Mouse (Mus musculus): ENCODE measurements at regions not wholly inside any gene's neighbourhood (a gene's known extent, or its start where the extent isn't known, plus 50 kb on each side); places are given as distances from the start of the nearest gene placed in this dataset.

GRCm38 (mm10) chr4:48924576-48925459, 134.3 kb upstream of the Plppr1 start:
- Histone ChIP-seq H3K4me2 (ENCODE audit: low read depth, low read length) (no peak overlapping the region), H3K36me3 (ENCODE audit: control insufficient read depth, insufficient read depth, low read length) (no peaks in the 10 kb centered on the region), H3K4me3 (ENCODE audit: low read length) (no peak overlapping the region), H3K9me3 (ENCODE audit: control insufficient read depth, low read length) (no peaks in the 10 kb centered on the region), H3K27ac (ENCODE audit: low read length) (no peak overlapping the region), H3K4me1 (replicated peaks; ENCODE audit: control insufficient read depth, insufficient read depth, low read length) (no peaks in the 10 kb centered on the region), H3K9ac (ENCODE audit: low read length) (no peak overlapping the region), H3K27me3 (ENCODE audit: control insufficient read depth, insufficient read depth, low read depth, low read length) (no peaks in the 10 kb centered on the region)
- 66% methylated on average over 4 of the region's 4 CpGs for WGBS
- no peak for ATAC-seq (ENCODE audit: low read depth)

- 81% methylated on average over 1 of the region's 1 CpGs for WGBS
- Histone ChIP-seq H3K36me3 (ENCODE audit: control insufficient read depth, insufficient read depth, low read length) (no peaks in the 10 kb centered on the region), H3K4me1 (replicated peaks; ENCODE audit: control insufficient read depth, insufficient read depth, low read length) (no peaks in the 10 kb centered on the region), H3K4me3 (ENCODE audit: low read length) (no peak overlapping the region), H3K9me3 (ENCODE audit: control insufficient read depth, low read length) (no peaks in the 10 kb centered on the region), H3K27me3 (ENCODE audit: control insufficient read depth, insufficient read depth, low read depth, low read length) (no peaks in the 10 kb centered on the region), H3K27ac (ENCODE audit: low read length) (no peak overlapping the region), H3K4me2 (ENCODE audit: low read depth, low read length) (no peak overlapping the region), H3K9ac (ENCODE audit: low read length) (no peak overlapping the region)
- ATAC-seq (ENCODE audit: low read depth): no peak
Measured at GRCm38 (mm10) chr4:48938420-48938819, 120.7 kb upstream of the Plppr1 start.

GRCm38 (mm10) chr4:48938892-48939291, 120.2 kb upstream of the Plppr1 start:
- ATAC-seq (ENCODE audit: low read depth): no peak
- H3K4me2 ChIP-seq (ENCODE audit: low read depth, low read length): no peak overlapping the region
- 79% methylated on average over 6 of the region's 6 CpGs for WGBS
- H3K4me3 ChIP-seq (ENCODE audit: low read length): no peak overlapping the region
- H3K9ac ChIP-seq (ENCODE audit: low read length): no peak overlapping the region
- H3K4me1 ChIP-seq (replicated peaks; ENCODE audit: control insufficient read depth, insufficient read depth, low read length): no peaks in the 10 kb centered on the region
- H3K27me3 ChIP-seq (ENCODE audit: control insufficient read depth, insufficient read depth, low read depth, low read length): no peaks in the 10 kb centered on the region
- H3K36me3 ChIP-seq (ENCODE audit: control insufficient read depth, insufficient read depth, low read length): no peaks in the 10 kb centered on the region
- H3K9me3 ChIP-seq (ENCODE audit: control insufficient read depth, low read length): no peaks in the 10 kb centered on the region
- H3K27ac ChIP-seq (ENCODE audit: low read length): no peak overlapping the region

- no peak overlapping the region for H3K4me2 ChIP-seq (ENCODE audit: low read depth, low read length)
- no peak overlapping the region for H3K27ac ChIP-seq (ENCODE audit: low read length)
- no peaks in the 10 kb centered on the region for H3K36me3 ChIP-seq (ENCODE audit: control insufficient read depth, insufficient read depth, low read length)
- ATAC-seq (ENCODE audit: low read depth): no peak
- H3K4me1 ChIP-seq (replicated peaks; ENCODE audit: control insufficient read depth, insufficient read depth, low read length): no peaks in the 10 kb centered on the region
- no peaks in the 10 kb centered on the region for H3K9me3 ChIP-seq (ENCODE audit: control insufficient read depth, low read length)
- 80% methylated on average over 2 of the region's 2 CpGs for WGBS
- no peak overlapping the region for H3K9ac ChIP-seq (ENCODE audit: low read length)
- H3K27me3 ChIP-seq (ENCODE audit: control insufficient read depth, insufficient read depth, low read depth, low read length): no peaks in the 10 kb centered on the region
- no peak overlapping the region for H3K4me3 ChIP-seq (ENCODE audit: low read length)
Measured at GRCm38 (mm10) chr4:48945266-48945818, 113.7 kb upstream of the Plppr1 start.

GRCm38 (mm10) chr4:48952965-48953364, 106.1 kb upstream of the Plppr1 start:
- no peaks in the 10 kb centered on the region for H3K9me3 ChIP-seq (ENCODE audit: control insufficient read depth, low read length)
- H3K4me2 ChIP-seq (ENCODE audit: low read depth, low read length): no peak overlapping the region
- 51% methylated on average over 1 of the region's 1 CpGs for WGBS
- no peak overlapping the region for H3K4me3 ChIP-seq (ENCODE audit: low read length)
- no peaks in the 10 kb centered on the region for H3K27me3 ChIP-seq (ENCODE audit: control insufficient read depth, insufficient read depth, low read depth, low read length)
- no peaks in the 10 kb centered on the region for H3K4me1 ChIP-seq (replicated peaks; ENCODE audit: control insufficient read depth, insufficient read depth, low read length)
- no peak overlapping the region for H3K9ac ChIP-seq (ENCODE audit: low read length)
- no peaks in the 10 kb centered on the region for H3K36me3 ChIP-seq (ENCODE audit: control insufficient read depth, insufficient read depth, low read length)
- no peak for ATAC-seq (ENCODE audit: low read depth)
- no peak overlapping the region for H3K27ac ChIP-seq (ENCODE audit: low read length)

GRCm38 (mm10) chr4:48975810-48976209, 83.3 kb upstream of the Plppr1 start:
- Histone ChIP-seq H3K36me3 (ENCODE audit: control insufficient read depth, insufficient read depth, low read length) (no peaks in the 10 kb centered on the region), H3K27ac (ENCODE audit: low read length) (no peak overlapping the region), H3K4me3 (ENCODE audit: low read length) (no peak overlapping the region), H3K9ac (ENCODE audit: low read length) (no peak overlapping the region), H3K4me2 (ENCODE audit: low read depth, low read length) (no peak overlapping the region), H3K27me3 (ENCODE audit: control insufficient read depth, insufficient read depth, low read depth, low read length) (no peaks in the 10 kb centered on the region), H3K9me3 (ENCODE audit: control insufficient read depth, low read length) (no peaks in the 10 kb centered on the region), H3K4me1 (replicated peaks; ENCODE audit: control insufficient read depth, insufficient read depth, low read length) (no peaks in the 10 kb centered on the region)
- 90% methylated on average over 4 of the region's 4 CpGs for WGBS
- no peak for ATAC-seq (ENCODE audit: low read depth)

DNA sequence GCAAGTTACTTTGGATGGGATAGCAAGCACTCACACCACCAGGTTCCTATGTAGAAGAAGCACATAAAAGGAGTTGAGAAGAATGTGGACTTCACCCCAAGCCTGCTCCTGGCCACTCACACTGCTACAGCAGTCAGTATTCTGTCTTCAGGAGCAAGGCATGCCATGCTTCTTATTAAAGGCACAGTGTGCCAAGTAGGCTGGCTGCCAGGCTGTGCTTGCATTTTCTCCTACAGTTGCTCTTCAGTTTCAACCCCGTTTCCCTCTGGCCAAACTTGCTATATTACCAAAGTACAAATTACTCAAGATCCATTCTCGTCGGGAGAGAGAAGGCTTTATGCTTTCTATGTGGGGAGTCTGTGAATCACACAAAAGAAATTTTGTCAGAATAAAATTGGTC, 67.1 kb upstream of the Plppr1 start:
- Histone ChIP-seq H3K4me2 (ENCODE audit: low read depth, low read length) (no peak overlapping the region), H3K36me3 (ENCODE audit: control insufficient read depth, insufficient read depth, low read length) (no peaks in the 10 kb centered on the region), H3K9ac (ENCODE audit: low read length) (no peak overlapping the region), H3K4me3 (ENCODE audit: low read length) (no peak overlapping the region), H3K4me1 (replicated peaks; ENCODE audit: control insufficient read depth, insufficient read depth, low read length) (no peaks in the 10 kb centered on the region), H3K27ac (ENCODE audit: low read length) (no peak overlapping the region), H3K9me3 (ENCODE audit: control insufficient read depth, low read length) (no peaks in the 10 kb centered on the region), H3K27me3 (ENCODE audit: control insufficient read depth, insufficient read depth, low read depth, low read length) (no peaks in the 10 kb centered on the region)
- WGBS: 70% methylated on average over 3 of the region's 3 CpGs
- ATAC-seq (ENCODE audit: low read depth): no peak
